Mouse (Mus musculus) liver, embryonic 14.5 days (tissue): ENCODE results near the gene Soat2. TPM values are rescaled to one million over a fixed set of nuclear protein-coding genes. Genes with fewer than 3 reads are reported as not detected.

ENCODE experiments used
- ATAC-seq: fragments of 200-750 bp; cut with Nextera tagmentation; 2 replicates; pipeline ENCODE4 v1.8.0; 2017; ENCODE audit warnings: moderate number of reproducible peaks, mild to moderate bottlenecking, moderate library complexity; ENCODE audit not compliant: insufficient read depth
- DNase-seq, 3 experiments: peaks; one replicate each; pipeline ENCODE4 v3.0.0-alpha.2; 2012 to 2013; ENCODE audit warnings: low read depth in 3 of 3, low spot score in 3 of 3
- H3K27ac ChIP-seq: fragments of 300-500 bp; sonication (generic); 2 replicates; pipeline ENCODE4 v1.5.1; 2014; ENCODE audit warnings: moderate library complexity, mild to moderate bottlenecking, control low read depth, inconsistent platforms
- H3K27me3 ChIP-seq: fragments of 300-500 bp; sonication (generic); 2 replicates; pipeline ENCODE4 v1.6.1; 2014; ENCODE audit warnings: mild to moderate bottlenecking, low read length, moderate library complexity; ENCODE audit not compliant: control insufficient read depth, insufficient read depth
- H3K36me3 ChIP-seq: fragments of 300-500 bp; sonication (generic); replicated peaks from 2 replicates; pipeline ENCODE4 v1.6.1; 2014; ENCODE audit warnings: low read depth; ENCODE audit not compliant: control insufficient read depth, insufficient read depth
- H3K4me1 ChIP-seq, 2 experiments: fragments of 200-500 bp in 1 of 2; fragments of 300-500 bp in 1 of 2; sonication (generic) in 1 of 2; replicated peaks; 2 replicates each; pipeline ENCODE4 v1.6.1; 2012 to 2014; ENCODE audit warnings: antibody characterized with exemption in 1 of 2, inconsistent platforms in 1 of 2, low read length in 1 of 2; ENCODE audit not compliant: control insufficient read depth in 2 of 2, insufficient read depth in 2 of 2
- H3K4me2 ChIP-seq: fragments of 300-500 bp; sonication (generic); 2 replicates; pipeline ENCODE4 v1.6.1; 2014; ENCODE audit warnings: low read depth, mild to moderate bottlenecking, control low read depth, moderate library complexity
- H3K4me3 ChIP-seq, 2 experiments: fragments of 200-500 bp in 1 of 2; fragments of 300-500 bp in 1 of 2; sonication (generic) in 1 of 2; 2 replicates each; pipeline ENCODE4 v1.5.1; 2012 to 2014; ENCODE audit warnings: low read depth in 2 of 2, low read length in 2 of 2, mild to moderate bottlenecking in 2 of 2, control low read depth in 1 of 2, inconsistent platforms in 1 of 2, moderate library complexity in 1 of 2; ENCODE audit not compliant: insufficient read depth in 1 of 2
- H3K9ac ChIP-seq: fragments of 300-500 bp; sonication (generic); replicated peaks from 2 replicates; pipeline ENCODE4 v1.6.1; 2014; ENCODE audit warnings: mild to moderate bottlenecking, control low read depth, moderate library complexity
- H3K9me3 ChIP-seq: fragments of 300-500 bp; sonication (generic); 2 replicates; pipeline ENCODE4 v1.6.1; 2016; ENCODE audit warnings: low read length, mixed read lengths; ENCODE audit not compliant: control insufficient read depth
- CTCF ChIP-seq: IDR thresholded peaks from 2 replicates; pipeline ENCODE4 v1.5.1; 2016; ENCODE audit warnings: antibody characterized with exemption, low read depth, control low read depth
- EP300 ChIP-seq: IDR thresholded peaks from 2 replicates; pipeline ENCODE4 v1.6.1; 2016; ENCODE audit warnings: antibody characterized with exemption, low read depth
- WGBS: fragments of 180-500 bp; shearing (Covaris S2); extraction: QIAGEN DNeasy Blood & Tissue Kit; methylation state at CpG from one replicate; pipeline ENCODE4 v1.1.7; 2014; ENCODE audit not compliant: insufficient replicate concordance; 5-methylcytosine and 5-hydroxymethylcytosine counted together
- polyA plus RNA-seq, 2 experiments: library from polyadenylated mRNA; depleted of rRNA in 1 of 2; stranded (reverse) in 1 of 2; unstranded in 1 of 2; fragments of >200 nt; fragmentation: Nextera tagmentation in 1 of 2; extraction: Ambion mirVana in 1 of 2; gene quantifications; 2 replicates each; pipeline versions ENCODE4 v1.2.1 to v1.2.3; 2012 to 2014

Soat2 gene
- polyA plus RNA-seq, 2 experiments: 21.9 to 34.4 TPM

GRCm38 (mm10) chr15:102103371-102103946 lies 46.9 kb upstream of the Soat2 start:
- peak overlapping the region; percentile 21 to 29 for H3K4me3 ChIP-seq
- 26% methylated on average over 14 of the region's 14 CpGs for WGBS
- no peaks in the 10 kb centered on the region for H3K36me3 ChIP-seq
- peaks cover 0 to 17% of the 10 kb centered on the region in 2 experiments; a peak in 2 of 4 replicates for H3K4me1 ChIP-seq
- H3K9me3 ChIP-seq: no peaks in the 10 kb centered on the region
- no peak for ATAC-seq
- H3K9ac ChIP-seq: no peak overlapping the region
- peak overlapping the region; percentile 40 for H3K4me2 ChIP-seq
- H3K27me3 ChIP-seq: peaks cover 12% of the 10 kb centered on the region
- DNase-seq: no peak
- no peak overlapping the region for H3K27ac ChIP-seq
- TF ChIP-seq CTCF (no peak), EP300 (no peak)

DNA sequence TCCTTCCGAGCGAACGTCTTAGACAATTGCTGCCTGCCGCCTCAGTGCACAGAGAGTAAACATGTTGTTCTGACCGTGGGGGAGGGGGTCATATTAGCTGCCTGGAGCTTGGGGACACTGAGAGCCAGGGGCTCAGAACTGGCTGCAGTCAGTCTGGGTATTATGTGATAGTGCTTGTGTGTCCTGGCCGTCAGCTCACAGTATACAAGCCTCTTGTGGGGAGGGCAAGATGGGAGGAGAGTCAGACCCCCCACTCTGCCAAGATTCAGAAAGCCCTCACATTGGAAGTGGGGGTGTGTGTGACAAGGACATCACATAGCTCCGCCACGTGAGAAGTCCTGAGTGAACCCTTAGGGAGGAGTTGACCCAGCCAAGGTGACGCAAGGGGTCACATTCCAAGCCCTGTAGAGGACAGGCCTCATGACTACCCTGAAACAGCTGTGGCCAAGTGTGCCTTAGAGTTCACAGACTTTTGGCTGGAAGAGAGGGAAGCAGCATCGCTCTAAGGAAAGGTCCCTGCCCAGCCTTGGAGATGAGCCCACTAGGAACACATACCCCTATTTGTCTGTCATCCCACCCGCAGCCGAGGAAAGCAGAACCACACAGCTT lies 46.3 kb upstream of the Soat2 start:
- no peaks in the 10 kb centered on the region for H3K36me3 ChIP-seq
- H3K4me2 ChIP-seq: peak overlapping the region; percentile 3; the same call in 1 of the 2 replicates
- ATAC-seq: no peak
- DNase-seq: no peak
- no peaks in the 10 kb centered on the region for H3K9me3 ChIP-seq
- no peak overlapping the region for H3K27ac ChIP-seq
- H3K4me3 ChIP-seq: peak overlapping the region; percentile 1 to 29; a peak in 1 of 4 replicates
- TF ChIP-seq EP300: no peak
- no peak overlapping the region for H3K9ac ChIP-seq
- H3K4me1 ChIP-seq: peaks cover 0 to 17% of the 10 kb centered on the region in 2 experiments; a peak in 2 of 4 replicates
- WGBS: 41% methylated on average over 12 of the region's 12 CpGs
- H3K27me3 ChIP-seq: peaks cover 12% of the 10 kb centered on the region

DNA sequence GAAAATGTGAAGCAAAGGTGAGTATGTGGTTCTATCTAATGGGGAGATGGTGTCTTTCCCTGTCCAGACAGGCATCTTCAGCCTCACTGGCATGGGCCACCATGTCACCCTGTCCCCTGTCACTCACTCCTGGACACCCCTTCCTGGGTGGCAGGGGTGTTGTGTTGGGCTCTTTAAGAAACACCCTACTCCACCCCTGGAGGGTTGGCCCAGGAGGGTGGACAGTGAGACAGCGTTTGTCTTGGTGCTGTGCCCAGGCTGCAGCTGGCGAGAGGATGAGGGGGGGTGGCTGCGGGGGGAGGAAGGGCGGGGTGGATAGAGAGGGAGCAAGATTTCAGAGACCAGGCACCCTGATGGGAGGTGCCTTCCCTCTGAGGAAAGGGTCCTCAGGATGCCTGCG lies 45.0 kb upstream of the Soat2 start:
- H3K27ac ChIP-seq: no peak overlapping the region
- H3K4me2 ChIP-seq: no peak overlapping the region
- no peak for TF ChIP-seq EP300
- TF ChIP-seq CTCF: no peak
- H3K9ac ChIP-seq: no peak overlapping the region
- H3K27me3 ChIP-seq: peaks cover 10% of the 10 kb centered on the region
- H3K36me3 ChIP-seq: no peaks in the 10 kb centered on the region
- no peaks in the 10 kb centered on the region for H3K9me3 ChIP-seq
- DNase-seq (no peak), ATAC-seq (no peak)
- H3K4me1 ChIP-seq: peaks cover 0 to 17% of the 10 kb centered on the region in 2 experiments; a peak in 2 of 4 replicates
- H3K4me3 ChIP-seq: no peak overlapping the region
- 40% methylated on average over 5 of the region's 5 CpGs for WGBS

GRCm38 (mm10) chr15:102105764-102106730 lies 44.3 kb upstream of the Soat2 start:
- H3K9ac ChIP-seq: no peak overlapping the region
- 25% methylated on average over 18 of the region's 18 CpGs for WGBS

More at GRCm38 (mm10) chr15:102105764-102106730, 44.3 kb upstream of the Soat2 start:
- Histone ChIP-seq H3K4me1 (peaks cover 0 to 14% of the 10 kb centered on the region in 2 experiments; a peak in 2 of 4 replicates), H3K36me3 (no peaks in the 10 kb centered on the region), H3K27me3 (peaks cover 10% of the 10 kb centered on the region), H3K9me3 (no peaks in the 10 kb centered on the region), H3K4me2 (peak overlapping the region; percentile 64), H3K4me3 (no peak overlapping the region; a peak in 1 of 4 replicates), H3K27ac (no peak overlapping the region)
- TF ChIP-seq EP300: no peak
- TF ChIP-seq CTCF: peak; percentile 35
- ATAC-seq: no peak
- no peak for DNase-seq
